Mouse (Mus musculus): ENCODE measurements around the gene Prl8a2.

The Prl8a2 gene

DNA sequence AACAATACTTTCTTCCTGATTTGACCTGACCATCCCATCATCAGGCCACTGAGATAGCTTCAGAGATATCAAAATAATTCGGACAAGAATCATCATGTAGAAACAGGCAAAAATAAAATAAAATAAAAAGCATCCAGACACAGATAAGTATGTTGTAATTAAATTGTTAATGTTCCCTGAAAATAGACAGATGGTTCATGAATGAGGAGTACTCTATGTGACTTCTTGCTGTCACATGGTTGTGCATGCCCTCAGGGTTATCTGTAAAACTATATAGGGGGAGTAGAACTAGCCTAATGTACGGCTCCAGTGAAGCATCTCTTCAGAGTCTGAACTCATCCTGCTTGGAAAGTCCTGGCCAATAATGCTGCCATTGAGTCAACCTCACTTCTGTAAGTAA, at the start of gene Prl8a2:
Prl8a2 (plus strand) TSS at position 301 of the 400 bp plus-strand sequence.
- no peak for DNase-seq (ENCODE audit: low spot score)

- no peak for DNase-seq (ENCODE audit: low spot score)
Measured at GRCm38 (mm10) chr13:27312334-27313225, 32.9 kb upstream of the Prl8a2 start, which contains the start of gene Prl6a1. Prl6a1 (plus strand) TSS chr13:27312627.

DNA sequence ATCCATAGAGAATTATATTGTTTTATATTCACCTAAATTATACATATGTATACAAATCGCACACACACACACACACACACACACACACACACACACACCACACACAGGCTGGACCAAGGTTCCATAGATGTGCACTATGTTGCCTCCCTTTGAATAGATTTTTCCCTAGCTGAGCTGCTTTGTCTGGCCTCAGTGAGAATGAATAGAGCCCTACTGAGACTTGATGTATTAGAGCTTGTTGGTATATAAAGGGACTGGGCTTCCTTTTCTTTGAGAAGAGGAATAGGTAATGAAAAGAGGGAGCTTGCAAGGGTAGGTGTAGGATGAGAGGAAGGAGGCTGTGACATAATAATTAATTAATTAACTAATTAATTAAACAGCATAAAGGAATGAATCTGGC, 10.5 kb upstream of the Prl8a2 start:
- no peak for DNase-seq (ENCODE audit: low spot score)

DNA sequence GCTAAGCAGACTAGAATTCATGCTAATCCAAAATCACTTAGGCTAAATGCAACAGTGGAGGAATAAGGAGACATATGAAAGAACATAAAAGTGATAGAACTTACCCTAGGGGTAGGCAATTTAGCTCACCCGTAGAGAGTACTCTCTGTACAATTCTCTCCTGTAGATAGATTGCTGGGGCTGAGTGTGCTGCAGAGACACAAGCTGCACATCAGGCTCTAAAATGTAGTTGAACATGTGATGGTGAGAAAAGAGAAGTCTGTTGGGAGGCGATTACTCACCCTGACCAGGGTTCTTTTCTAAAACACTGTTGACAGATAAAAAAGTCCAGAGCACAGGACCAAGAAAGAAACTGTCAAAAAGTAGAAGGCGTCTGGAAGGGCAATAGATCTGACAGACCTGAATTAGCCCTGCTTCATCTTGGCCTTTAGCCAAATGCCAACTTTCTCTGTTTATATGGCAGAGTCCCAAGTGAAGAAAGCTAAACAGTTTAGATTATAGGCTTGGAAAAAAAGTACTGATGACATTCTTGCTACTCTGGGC, 2.7 kb upstream of the Prl8a2 start:
- DNase-seq (ENCODE audit: low spot score), result no peak

DNA sequence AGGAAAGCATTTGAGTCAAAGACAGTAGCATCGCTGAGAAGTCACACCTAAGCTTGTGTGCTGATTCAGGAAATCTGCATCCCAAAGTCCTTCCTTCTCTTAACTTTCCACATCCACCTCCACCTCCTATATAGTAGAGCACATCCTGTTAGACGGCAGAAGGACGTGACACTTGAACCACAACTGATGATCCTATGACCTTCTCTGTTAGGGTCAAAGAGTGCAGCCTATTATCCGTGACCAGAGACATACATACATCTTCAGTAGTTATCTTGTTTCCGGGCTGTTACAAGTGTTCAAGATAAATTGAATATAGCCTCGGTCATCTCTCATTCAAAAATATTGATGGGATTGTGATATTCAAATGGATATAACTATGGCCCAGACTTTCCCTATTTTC, 45.3 kb downstream of the Prl8a2 start, which contains the start of gene Prl2b1:
Prl2b1 (minus strand) TSS at position 101 of the 400 bp plus-strand sequence.
- DNase-seq (ENCODE audit: low spot score), result no peak

DNA sequence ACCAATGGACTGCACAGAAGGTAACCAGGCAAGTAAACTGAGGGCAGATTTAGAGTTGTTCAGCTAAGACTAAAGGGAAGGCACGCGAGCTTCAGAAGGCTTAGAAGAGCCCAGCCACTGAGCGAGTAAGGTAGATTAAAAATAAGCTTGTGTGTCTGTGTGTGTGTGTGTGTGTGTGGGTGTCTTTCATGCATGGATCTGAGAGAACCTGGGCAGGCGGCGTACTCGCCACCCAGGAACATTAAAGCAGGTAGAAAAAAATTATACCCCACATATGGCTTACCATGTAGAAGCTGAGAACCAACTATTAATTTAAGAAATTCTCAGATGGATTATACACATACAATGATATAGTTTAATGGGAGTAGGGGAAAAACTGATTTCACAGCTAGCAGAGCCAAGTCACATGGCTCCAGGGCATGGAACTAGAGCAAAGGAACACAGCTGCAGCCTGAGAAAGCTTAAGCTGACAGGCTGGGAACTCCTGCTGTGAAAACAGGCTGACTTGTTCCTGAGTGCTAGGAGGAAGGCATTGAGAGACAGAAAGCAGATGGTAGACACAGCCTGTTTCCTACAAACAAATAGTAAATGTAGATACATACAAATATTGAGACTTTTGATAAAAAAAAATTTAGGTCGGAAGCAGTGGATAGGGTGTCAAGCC, 53.7 kb downstream of the Prl8a2 start:
- DNase-seq (ENCODE audit: low spot score), result no peak
